Mouse (Mus musculus) testis, adult 2 months (tissue): ENCODE results near the gene Plek. TPM values are rescaled to one million over a fixed set of nuclear protein-coding genes. Genes with fewer than 3 reads are reported as not detected.

Source experiments
- H3K27ac ChIP-seq: fragments of 200-500 bp; 2 replicates; pipeline ENCODE4 v1.5.1; 2012; ENCODE audit warnings: low read depth, low read length; ENCODE audit not compliant: control insufficient read depth, insufficient read depth
- H3K27me3 ChIP-seq: fragments of 200-500 bp; 2 replicates; pipeline ENCODE4 v1.6.1; 2012; ENCODE audit warnings: mild to moderate bottlenecking, low read length, moderate library complexity; ENCODE audit not compliant: control insufficient read depth, insufficient read depth
- H3K36me3 ChIP-seq: fragments of 200-500 bp; 2 replicates; pipeline ENCODE4 v1.6.1; 2012; ENCODE audit warnings: mild to moderate bottlenecking, low read length; ENCODE audit not compliant: control insufficient read depth, insufficient read depth
- H3K4me1 ChIP-seq: fragments of 200-500 bp; 2 replicates; pipeline ENCODE4 v1.6.1; 2012; ENCODE audit warnings: low read length; ENCODE audit not compliant: control insufficient read depth, insufficient read depth
- H3K4me3 ChIP-seq: fragments of 200-500 bp; 2 replicates; pipeline ENCODE4 v1.5.1; 2012; ENCODE audit warnings: low read depth, mild to moderate bottlenecking, low read length, moderate library complexity, mixed read lengths; ENCODE audit not compliant: control insufficient read depth
- CTCF ChIP-seq: fragments of 200-500 bp; IDR thresholded peaks from 2 replicates; pipeline ENCODE4 v1.5.1; 2012; ENCODE audit warnings: low read depth, mild to moderate bottlenecking, inconsistent platforms, low read length, moderate library complexity; ENCODE audit not compliant: control insufficient read depth, insufficient read depth, insufficient replicate concordance
- POLR2A ChIP-seq: fragments of 200-500 bp; IDR thresholded peaks from 2 replicates; pipeline ENCODE4 v1.6.1; 2012; ENCODE audit warnings: low read depth, mild to moderate bottlenecking, inconsistent platforms, low read length, moderate library complexity; ENCODE audit not compliant: control insufficient read depth
- polyA plus RNA-seq: library from polyadenylated mRNA; depleted of rRNA; stranded (reverse); fragments of >200 nt; gene quantifications from 2 replicates; pipeline ENCODE4 v1.2.3, GENCODE M21; 2012

Gene Plek
- polyA plus RNA-seq, 1 experiment, result 0.21 TPM

DNA sequence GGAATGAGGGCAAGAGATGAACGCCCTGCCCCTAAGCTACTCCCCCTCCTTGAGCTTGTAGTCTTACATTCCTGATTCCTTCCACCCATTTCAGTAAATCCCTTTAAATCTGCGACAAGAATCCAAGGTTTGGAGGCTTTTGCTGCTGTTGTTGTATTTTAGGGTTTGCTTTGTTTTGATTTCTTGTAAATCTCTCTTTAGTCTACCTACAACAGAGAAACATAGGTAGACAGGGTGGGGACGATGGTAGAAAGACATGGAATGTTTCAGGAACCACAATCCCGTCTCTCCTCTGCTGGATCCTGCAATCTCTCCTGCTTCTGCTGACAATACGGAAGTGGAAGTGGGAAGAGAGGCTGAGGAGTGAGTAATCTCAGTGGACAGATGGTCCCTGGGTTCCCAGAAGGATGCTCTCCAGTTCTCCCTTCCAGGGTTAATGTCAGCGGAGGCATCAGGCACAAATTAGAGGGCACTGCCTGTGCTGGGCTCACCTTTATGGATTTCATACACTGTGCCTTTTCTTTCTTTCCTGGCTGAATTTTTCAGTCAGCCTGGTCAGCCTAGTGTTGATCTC, 382 bp upstream of the Plek start:
- Histone ChIP-seq H3K4me3 (peak overlapping the region; percentile 31), H3K27ac (no peak overlapping the region), H3K27me3 (no peaks in the 10 kb centered on the region), H3K4me1 (peaks cover 5% of the 10 kb centered on the region), H3K36me3 (no peaks in the 10 kb centered on the region)
- no peak for TF ChIP-seq POLR2A
- TF ChIP-seq CTCF, result no peak

DNA sequence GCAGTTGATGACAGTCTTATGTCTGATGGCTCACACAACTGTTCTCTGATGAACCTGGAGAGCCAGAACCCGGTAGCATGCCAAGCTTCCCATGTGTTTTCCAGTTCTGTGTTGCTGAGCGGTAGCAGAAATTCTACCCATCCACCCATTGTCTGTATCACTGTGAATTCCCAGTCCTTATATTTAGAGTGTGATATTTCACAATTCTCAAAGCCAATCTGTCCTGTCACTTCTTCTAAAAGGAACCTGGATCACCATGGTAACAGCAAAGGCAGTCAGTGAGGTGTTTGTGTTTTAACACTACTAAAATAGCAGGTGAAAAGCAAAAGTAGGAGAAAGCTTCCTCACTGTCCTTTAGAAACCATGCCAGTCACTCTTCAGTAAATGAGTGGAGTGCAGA, 6.4 kb downstream of the Plek start:
- Histone ChIP-seq H3K27ac (no peak overlapping the region), H3K4me3 (no peak overlapping the region), H3K4me1 (no peaks in the 10 kb centered on the region), H3K36me3 (no peaks in the 10 kb centered on the region), H3K27me3 (no peaks in the 10 kb centered on the region)
- no peak for TF ChIP-seq POLR2A
- TF ChIP-seq CTCF, result no peak

DNA sequence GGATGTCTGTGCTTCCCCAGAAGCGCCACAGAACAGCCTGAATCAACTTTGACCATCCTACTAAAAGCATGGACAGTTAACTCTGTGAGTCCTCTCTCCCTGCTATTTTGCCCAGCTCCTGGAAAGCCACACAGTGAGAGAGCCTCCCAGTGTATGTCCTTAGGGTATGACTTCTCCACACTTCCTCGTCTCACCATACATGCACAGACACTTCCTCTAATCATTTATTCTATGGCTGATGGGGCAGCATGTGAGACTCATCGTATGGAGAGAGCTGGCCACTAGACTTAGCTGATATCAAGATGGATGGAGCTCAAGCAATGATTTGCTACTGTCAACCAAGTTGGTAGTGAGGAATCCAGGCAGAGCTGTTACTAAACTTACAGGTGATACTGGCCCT, 28.2 kb downstream of the Plek start:
- Histone ChIP-seq H3K27ac (no peak overlapping the region), H3K4me3 (no peak overlapping the region), H3K27me3 (no peaks in the 10 kb centered on the region), H3K36me3 (no peaks in the 10 kb centered on the region), H3K4me1 (no peaks in the 10 kb centered on the region)
- TF ChIP-seq POLR2A (no peak), CTCF (no peak)

DNA sequence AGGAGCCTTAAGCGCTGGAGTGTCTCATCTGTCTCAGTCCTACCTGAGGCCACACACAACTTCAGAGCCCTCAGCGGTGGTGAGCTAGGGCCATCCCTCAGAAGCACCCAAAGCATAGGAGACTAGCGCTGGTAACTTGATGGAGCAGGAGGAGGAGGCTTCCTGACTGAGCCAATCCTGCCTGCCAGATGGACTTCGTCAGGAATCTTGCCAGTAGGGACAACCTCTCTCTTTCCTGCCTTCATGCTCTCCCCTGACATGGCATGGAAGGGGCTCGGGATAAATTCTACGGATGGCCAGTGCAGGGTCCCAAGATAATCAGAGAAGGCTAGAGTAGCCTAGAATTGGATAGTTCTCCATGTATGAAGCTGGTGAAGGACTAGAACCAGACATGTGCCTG, 29.0 kb downstream of the Plek start:
- TF ChIP-seq POLR2A (no peak), CTCF (no peak)
- Histone ChIP-seq H3K4me3 (no peak overlapping the region), H3K36me3 (no peaks in the 10 kb centered on the region), H3K4me1 (no peaks in the 10 kb centered on the region), H3K27me3 (no peaks in the 10 kb centered on the region), H3K27ac (no peak overlapping the region)

DNA sequence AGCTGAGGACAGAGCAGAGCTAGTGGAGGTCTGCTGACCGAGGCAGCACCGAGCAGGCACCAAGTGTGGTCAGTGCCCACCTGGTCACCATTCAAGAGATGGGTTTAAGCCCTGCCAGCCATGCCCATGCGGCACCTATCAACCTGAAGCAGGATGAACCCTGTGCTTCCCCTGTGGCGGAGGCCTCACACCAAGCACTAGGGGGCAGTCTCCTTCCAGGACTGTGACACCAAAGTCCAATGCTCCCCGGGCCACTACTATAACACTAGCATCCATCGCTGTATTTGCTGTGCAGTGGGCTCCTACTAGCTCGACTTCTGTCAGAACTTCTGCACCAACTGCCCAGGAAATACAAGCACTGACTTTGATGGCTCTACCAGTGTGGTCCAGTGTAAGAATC, 32.9 kb downstream of the Plek start:
- no peaks in the 10 kb centered on the region for H3K36me3 ChIP-seq
- H3K4me1 ChIP-seq, result no peaks in the 10 kb centered on the region
- no peaks in the 10 kb centered on the region for H3K27me3 ChIP-seq
- no peak overlapping the region for H3K4me3 ChIP-seq
- TF ChIP-seq POLR2A, result no peak
- no peak for TF ChIP-seq CTCF
- H3K27ac ChIP-seq, result no peak overlapping the region

DNA sequence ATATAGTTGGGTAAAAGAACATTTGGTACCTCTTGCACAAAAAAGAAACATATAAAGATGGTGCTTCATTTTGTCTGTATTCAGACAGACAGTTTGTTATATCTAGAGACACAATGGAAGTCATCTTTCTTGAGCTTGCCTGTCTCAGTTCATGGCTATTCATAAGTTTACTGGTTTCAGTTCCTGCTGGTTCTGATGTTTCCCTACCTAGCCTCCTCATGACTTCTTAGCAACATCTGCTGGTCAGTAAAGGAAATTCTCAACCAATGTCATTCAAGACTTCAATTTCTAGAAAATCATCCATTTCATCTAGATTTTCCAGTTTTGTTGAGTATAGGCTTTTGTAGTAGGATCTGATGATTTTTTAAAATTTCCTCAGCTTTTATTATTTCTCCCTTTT, 39.2 kb downstream of the Plek start:
- no peaks in the 10 kb centered on the region for H3K27me3 ChIP-seq
- H3K4me3 ChIP-seq, result no peak overlapping the region
- no peak overlapping the region for H3K27ac ChIP-seq
- no peaks in the 10 kb centered on the region for H3K36me3 ChIP-seq
- TF ChIP-seq POLR2A (no peak), CTCF (no peak)
- H3K4me1 ChIP-seq, result no peaks in the 10 kb centered on the region

GRCm38 (mm10) chr11:17008498-17008941, 43.7 kb downstream of the Plek start:
- TF ChIP-seq POLR2A (no peak), CTCF (no peak)
- H3K27me3 ChIP-seq, result no peaks in the 10 kb centered on the region
- H3K4me3 ChIP-seq, result no peak overlapping the region
- no peaks in the 10 kb centered on the region for H3K36me3 ChIP-seq
- no peaks in the 10 kb centered on the region for H3K4me1 ChIP-seq
- H3K27ac ChIP-seq, result no peak overlapping the region
